ENCODE assay signal across 8 mouse cellular contexts in the genomic region with DNA sequence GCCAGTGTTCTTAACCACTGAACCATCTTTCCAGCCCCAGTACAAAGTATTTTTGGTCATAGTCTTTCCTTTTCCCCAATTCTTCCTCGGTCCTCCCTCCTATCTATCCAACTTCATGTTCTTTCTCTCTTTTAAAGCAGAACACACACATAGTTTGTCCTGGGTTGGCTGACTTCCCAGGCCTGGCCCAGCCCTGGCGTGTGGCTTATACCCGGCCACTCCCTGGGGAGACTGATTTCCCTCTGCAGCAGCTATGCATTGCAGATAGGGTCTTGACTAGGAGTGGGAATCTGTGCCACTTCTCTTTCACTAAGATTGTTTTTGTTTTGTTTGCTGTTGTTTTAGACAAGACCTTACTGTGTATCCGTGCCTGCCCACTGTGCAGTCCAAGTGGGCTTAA. TPM values are rescaled to one million over a fixed set of nuclear protein-coding genes. Genes with fewer than 3 reads are reported as not detected.
DNase-seq lines count a peak whose midpoint lies in the region; ATAC-seq and TF ChIP-seq lines count a peak whose summit lies in the region.
"Had no signal": no experiment of that assay in that cellular context is flagged by ENCODE, and none has a peak within 500 bp of the region (broad histone marks: within the 10 kb centered on the region; RNA-seq: fewer than 3 reads in every experiment).

No protein-coding gene starts in this region.

- TF ChIP-seq CTCF in midbrain, postnatal 0 days (IDR thresholded peaks at IDR 0.05): no peak

- peak overlapping the region; percentile 53 for H3K27ac ChIP-seq in heart, embryonic 15.5 days
- no peak overlapping the region for H3K27ac ChIP-seq in midbrain, postnatal 0 days (ENCODE audit: low read depth, low read length)
- H3K27ac ChIP-seq in midbrain, embryonic 11.5 days (ENCODE audit: low read depth, low read length): no peak overlapping the region
- H3K27ac ChIP-seq in heart, embryonic 16.5 days (ENCODE audit: low read length): peak overlapping the region; percentile 57
- no peak overlapping the region for H3K27ac ChIP-seq in liver, embryonic 12.5 days
- H3K27ac ChIP-seq: stomach, embryonic 15.5 days had no signal

- peak overlapping the region; percentile 19; the same call in 1 of the 2 replicates for H3K9ac ChIP-seq in heart, embryonic 15.5 days
- H3K9ac ChIP-seq in midbrain, postnatal 0 days (replicated peaks; ENCODE audit: low read length, poor library complexity, severe bottlenecking): no peak overlapping the region
- no peak overlapping the region for H3K9ac ChIP-seq in midbrain, embryonic 11.5 days (ENCODE audit: low read length)
- H3K9ac ChIP-seq in heart, embryonic 16.5 days (ENCODE audit: low read length): 0 out of 2 replicates have a peak overlapping the region, but pooled peaks have one; percentile 9
- no peak overlapping the region for H3K9ac ChIP-seq in liver, embryonic 12.5 days
- H3K9ac ChIP-seq: stomach, embryonic 15.5 days had no signal

- peaks cover 18% of the 10 kb centered on the region for H3K4me1 ChIP-seq in heart, embryonic 15.5 days (replicated peaks)
- H3K4me1 ChIP-seq in midbrain, postnatal 0 days (ENCODE audit: insufficient read depth, low read length): peaks cover 4% of the 10 kb centered on the region; the same call in 1 of the 2 replicates
- peaks cover 11% of the 10 kb centered on the region for H3K4me1 ChIP-seq in midbrain, embryonic 11.5 days (ENCODE audit: control insufficient read depth, insufficient read depth, low read length)
- H3K4me1 ChIP-seq in heart, embryonic 16.5 days (ENCODE audit: control insufficient read depth, insufficient read depth, low read length): peaks cover 15% of the 10 kb centered on the region
- peaks cover 23% of the 10 kb centered on the region for H3K4me1 ChIP-seq in liver, embryonic 12.5 days

- H3K36me3 ChIP-seq in heart, embryonic 15.5 days: peaks cover 42% of the 10 kb centered on the region
- peaks cover 33% of the 10 kb centered on the region for H3K36me3 ChIP-seq in midbrain, postnatal 0 days (ENCODE audit: insufficient read depth, low read length)
- 0 out of 2 replicates have a peak, but pooled peaks cover 8% of the 10 kb centered on the region for H3K36me3 ChIP-seq in midbrain, embryonic 11.5 days (ENCODE audit: control insufficient read depth, insufficient read depth, low read length)
- peaks cover 23% of the 10 kb centered on the region for H3K36me3 ChIP-seq in heart, embryonic 16.5 days (ENCODE audit: control insufficient read depth, insufficient read depth)
- peaks cover 77% of the 10 kb centered on the region for H3K36me3 ChIP-seq in liver, embryonic 12.5 days

- no peak overlapping the region for H3K4me2 ChIP-seq in heart, embryonic 15.5 days
- H3K4me2 ChIP-seq in midbrain, postnatal 0 days (ENCODE audit: low read depth, low read length, poor library complexity, severe bottlenecking): no peak overlapping the region
- H3K4me2 ChIP-seq in midbrain, embryonic 11.5 days: no peak overlapping the region
- H3K4me2 ChIP-seq in heart, embryonic 16.5 days (ENCODE audit: low read depth, low read length): 0 out of 2 replicates have a peak overlapping the region, but pooled peaks have one; percentile 11
- H3K4me2 ChIP-seq in liver, embryonic 12.5 days: no peak overlapping the region
- H3K4me2 ChIP-seq: stomach, embryonic 15.5 days had no signal

- H3K4me3 ChIP-seq in heart, embryonic 15.5 days: no peak overlapping the region
- H3K4me3 ChIP-seq in midbrain, postnatal 0 days (ENCODE audit: low read depth, low read length): no peak overlapping the region
- H3K4me3 ChIP-seq in midbrain, embryonic 11.5 days (ENCODE audit: low read depth, low read length): no peak overlapping the region
- no peak overlapping the region for H3K4me3 ChIP-seq in heart, embryonic 16.5 days (ENCODE audit: low read length)
- H3K4me3 ChIP-seq in liver, embryonic 12.5 days: no peak overlapping the region
- H3K4me3 ChIP-seq: stomach, embryonic 15.5 days had no signal

- ATAC-seq in heart, embryonic 15.5 days (replicated peaks; ENCODE audit: insufficient number of reproducible peaks, insufficient read depth, low FRiP score, low read depth): 0 out of 2 replicates have a peak, but pooled peaks have one; percentile 35
- no peak for ATAC-seq in midbrain, postnatal 0 days (ENCODE audit: low FRiP score)
- no peak for ATAC-seq in midbrain, embryonic 11.5 days (ENCODE audit: low FRiP score)
- no peak for ATAC-seq in heart, embryonic 16.5 days (replicated peaks; ENCODE audit: extremely low read depth, insufficient read depth, low FRiP score)
- ATAC-seq in megakaryocyte-erythroid progenitor cell, adult 5-6 weeks (replicated peaks; ENCODE audit: low FRiP score, low TSS enrichment, poor library complexity, severe bottlenecking): peak; percentile 73; the same call in 1 of the 2 replicates
- no peak for ATAC-seq in liver, embryonic 12.5 days

- no peaks in the 10 kb centered on the region for H3K27me3 ChIP-seq in heart, embryonic 15.5 days
- no peaks in the 10 kb centered on the region for H3K27me3 ChIP-seq in midbrain, postnatal 0 days (ENCODE audit: insufficient read depth, low read length)
- no peaks in the 10 kb centered on the region for H3K27me3 ChIP-seq in midbrain, embryonic 11.5 days (ENCODE audit: control insufficient read depth, insufficient read depth, low read length)
- H3K27me3 ChIP-seq in heart, embryonic 16.5 days (ENCODE audit: control insufficient read depth, insufficient read depth, low read length): no peaks in the 10 kb centered on the region
- no peaks in the 10 kb centered on the region for H3K27me3 ChIP-seq in liver, embryonic 12.5 days (replicated peaks)
- H3K27me3 ChIP-seq: stomach, embryonic 15.5 days had no signal

- no peak for DNase-seq in heart, adult 11 months
- DNase-seq in midbrain, postnatal 0 days (ENCODE audit: low spot score): peak; percentile 37
- DNase-seq in midbrain, embryonic 11.5 days (ENCODE audit: low spot score, missing footprints): no peak

- no peaks in the 10 kb centered on the region for H3K9me3 ChIP-seq in heart, embryonic 15.5 days (replicated peaks)
- no peaks in the 10 kb centered on the region for H3K9me3 ChIP-seq in midbrain, postnatal 0 days (ENCODE audit: low read length)
- H3K9me3 ChIP-seq in midbrain, embryonic 11.5 days (ENCODE audit: control insufficient read depth, low read length): no peaks in the 10 kb centered on the region
- no peaks in the 10 kb centered on the region for H3K9me3 ChIP-seq in heart, embryonic 16.5 days (replicated peaks; ENCODE audit: control insufficient read depth, low read length)
- H3K9me3 ChIP-seq in liver, embryonic 12.5 days (replicated peaks): no peaks in the 10 kb centered on the region
- H3K9me3 ChIP-seq: stomach, embryonic 15.5 days had no signal

- WGBS in heart, embryonic 15.5 days: 29% methylated on average over 4 of the region's 4 CpGs
- 68% methylated on average over 4 of the region's 4 CpGs for WGBS in midbrain, postnatal 0 days
- 93% methylated on average over 4 of the region's 4 CpGs for WGBS in midbrain, embryonic 11.5 days
- WGBS in heart, embryonic 16.5 days: 31% methylated on average over 4 of the region's 4 CpGs
- WGBS in liver, embryonic 12.5 days (ENCODE audit: insufficient replicate concordance): 73% methylated on average over 4 of the region's 4 CpGs

RNA-seq across cellular contexts. Expression of gene Spg7, which starts 8.4 kb away (rescaled TPM):
- polyA plus RNA-seq in heart, embryonic 15.5 days (2015; fragmentation: Nextera tagmentation; extraction: Ambion mirVana): 60.1 and 64.3 TPM in 2 replicates
- 47.2 and 64.3 TPM in 2 replicates for total RNA-seq in midbrain, postnatal 0 days (2014; rRNA removed)
- polyA plus RNA-seq in midbrain, postnatal 0 days (2015; fragmentation: Nextera tagmentation; extraction: Ambion mirVana): 50.1 and 51.3 TPM in 2 replicates
- 35.9 TPM in 2 replicates for polyA plus RNA-seq in midbrain, embryonic 11.5 days (2014; fragmentation: Nextera tagmentation; extraction: Ambion mirVana)
- polyA plus RNA-seq in heart, embryonic 16.5 days (2015; fragmentation: Nextera tagmentation; extraction: Ambion mirVana): 60.7 and 71.0 TPM in 2 replicates
- total RNA-seq in megakaryocyte-erythroid progenitor cell, adult 5-6 weeks (2014; fragmentation: Nextera tagmentation): 89.0 and 94.3 TPM in 2 replicates
- total RNA-seq in megakaryocyte-erythroid progenitor cell, adult 5-6 weeks (2017): 60.1 and 68.2 TPM in 2 replicates
- polyA plus RNA-seq in liver, embryonic 12.5 days (2016; fragmentation: Nextera tagmentation; extraction: Ambion mirVana): 40.0 TPM in 2 replicates

RNA-seq across cellular contexts. Expression of gene Ankrd11, which starts 29.1 kb away (rescaled TPM):
- polyA plus RNA-seq in heart, embryonic 15.5 days (2015; fragmentation: Nextera tagmentation; extraction: Ambion mirVana): 39.6 and 51.5 TPM in 2 replicates
- total RNA-seq in midbrain, postnatal 0 days (2014; rRNA removed): 92.5 and 98.3 TPM in 2 replicates
- polyA plus RNA-seq in midbrain, postnatal 0 days (2015; fragmentation: Nextera tagmentation; extraction: Ambion mirVana): 62.2 and 78.7 TPM in 2 replicates
- 61.9 and 72.0 TPM in 2 replicates for polyA plus RNA-seq in midbrain, embryonic 11.5 days (2014; fragmentation: Nextera tagmentation; extraction: Ambion mirVana)
- 17.6 and 18.5 TPM in 2 replicates for polyA plus RNA-seq in heart, embryonic 16.5 days (2015; fragmentation: Nextera tagmentation; extraction: Ambion mirVana)
- 97.9 and 99.4 TPM in 2 replicates for total RNA-seq in megakaryocyte-erythroid progenitor cell, adult 5-6 weeks (2014; fragmentation: Nextera tagmentation)
- 57.1 and 57.3 TPM in 2 replicates for total RNA-seq in megakaryocyte-erythroid progenitor cell, adult 5-6 weeks (2017)
- polyA plus RNA-seq in liver, embryonic 12.5 days (2016; fragmentation: Nextera tagmentation; extraction: Ambion mirVana): 43.9 and 44.0 TPM in 2 replicates

RNA-seq across cellular contexts. Expression of gene Rpl13, which starts 31.0 kb away (rescaled TPM):
- 802 and 841 TPM in 2 replicates for polyA plus RNA-seq in heart, embryonic 15.5 days (2015; fragmentation: Nextera tagmentation; extraction: Ambion mirVana)
- total RNA-seq in midbrain, postnatal 0 days (2014; rRNA removed): 2,117 and 2,785 TPM in 2 replicates
- polyA plus RNA-seq in midbrain, postnatal 0 days (2015; fragmentation: Nextera tagmentation; extraction: Ambion mirVana): 801 and 821 TPM in 2 replicates
- polyA plus RNA-seq in midbrain, embryonic 11.5 days (2014; fragmentation: Nextera tagmentation; extraction: Ambion mirVana): 1,312 and 1,403 TPM in 2 replicates
- polyA plus RNA-seq in heart, embryonic 16.5 days (2015; fragmentation: Nextera tagmentation; extraction: Ambion mirVana): 676 and 829 TPM in 2 replicates
- total RNA-seq in megakaryocyte-erythroid progenitor cell, adult 5-6 weeks (2014; fragmentation: Nextera tagmentation): 2,414 and 2,637 TPM in 2 replicates
- total RNA-seq in megakaryocyte-erythroid progenitor cell, adult 5-6 weeks (2017): 3,345 and 3,531 TPM in 2 replicates
- 1,452 and 1,476 TPM in 2 replicates for polyA plus RNA-seq in liver, embryonic 12.5 days (2016; fragmentation: Nextera tagmentation; extraction: Ambion mirVana)

RNA-seq across cellular contexts. Expression of gene Cpne7, which starts 46.0 kb away (rescaled TPM):
- polyA plus RNA-seq in heart, embryonic 15.5 days (2015; fragmentation: Nextera tagmentation; extraction: Ambion mirVana): 0.18 and 0.25 TPM in 2 replicates
- 29.2 and 33.0 TPM in 2 replicates for total RNA-seq in midbrain, postnatal 0 days (2014; rRNA removed)
- 28.0 and 29.1 TPM in 2 replicates for polyA plus RNA-seq in midbrain, postnatal 0 days (2015; fragmentation: Nextera tagmentation; extraction: Ambion mirVana)
- polyA plus RNA-seq in midbrain, embryonic 11.5 days (2014; fragmentation: Nextera tagmentation; extraction: Ambion mirVana): 0.07 TPM in 1 of 2 replicates, not detected in the other
- polyA plus RNA-seq in heart, embryonic 16.5 days (2015; fragmentation: Nextera tagmentation; extraction: Ambion mirVana): 0.20 and 0.35 TPM in 2 replicates
- total RNA-seq in megakaryocyte-erythroid progenitor cell, adult 5-6 weeks (2014; fragmentation: Nextera tagmentation): 1.5 and 2.3 TPM in 2 replicates
- 1.0 and 1.2 TPM in 2 replicates for total RNA-seq in megakaryocyte-erythroid progenitor cell, adult 5-6 weeks (2017)
- 2.8 and 2.9 TPM in 2 replicates for polyA plus RNA-seq in liver, embryonic 12.5 days (2016; fragmentation: Nextera tagmentation; extraction: Ambion mirVana)

Comparison
In these comparisons a context has a peak if more than half of its experiments do, and no peak if none do; other contexts are left out.
1. ATAC-seq: peak in heart, embryonic 15.5 days (single experiment) and megakaryocyte-erythroid progenitor cell, adult 5-6 weeks (single experiment); none in midbrain, postnatal 0 days (single experiment), midbrain, embryonic 11.5 days (single experiment), heart, embryonic 16.5 days (single experiment) and liver, embryonic 12.5 days (single experiment).
2. H3K27ac ChIP-seq: peak in heart, embryonic 15.5 days (single experiment) and heart, embryonic 16.5 days (single experiment); none in midbrain, postnatal 0 days (single experiment), midbrain, embryonic 11.5 days (single experiment) and liver, embryonic 12.5 days (single experiment).
3. H3K9ac ChIP-seq: peak in heart, embryonic 15.5 days (single experiment) and heart, embryonic 16.5 days (single experiment); none in midbrain, postnatal 0 days (single experiment), midbrain, embryonic 11.5 days (single experiment) and liver, embryonic 12.5 days (single experiment).